Mouse (Mus musculus): Measurements from ENCODE around the gene Ppp2r3d. TPM values are rescaled to one million over a fixed set of nuclear protein-coding genes. Genes with fewer than 3 reads are reported as not detected.
"Not testable (repeated sequence)": the region's sequence is repeated elsewhere in the genome, so short reads cannot be mapped to it uniquely, and the experiment has no call there.

The Ppp2r3d gene
- total RNA-seq (2021), result 100 to 1,000 TPM in 1 of 2 experiments, 10 to 100 TPM in 1; 85.5 to 103 TPM

GRCm38 (mm10) chr9:124476096-124476902 is at the start of gene Ppp2r3d:
Gene Ppp2r3d, minus strand, starts transcription at chr9:124476898.
- DNase-seq (ENCODE audit: extremely low spot score in 1 of 2, low spot score in 1 of 2), result no peak

- not testable (repeated sequence) for DNase-seq (ENCODE audit: extremely low spot score in 1 of 2, low spot score in 1 of 2)
Observed at GRCm38 (mm10) chr9:124493693-124494092, 17.0 kb upstream of the Ppp2r3d start, which contains the start of gene Gm21836. Gene Gm21836, minus strand, starts transcription at chr9:124493793.

GRCm38 (mm10) chr9:124480361-124480980 is 3.8 kb upstream of the Ppp2r3d start:
- not testable (repeated sequence) for DNase-seq (ENCODE audit: extremely low spot score in 1 of 2, low spot score in 1 of 2)

GRCm38 (mm10) chr9:124478081-124478480 is 1.4 kb upstream of the Ppp2r3d start:
- no peak for DNase-seq (ENCODE audit: extremely low spot score in 1 of 2, low spot score in 1 of 2)

GRCm38 (mm10) chr9:124475689-124476088 is 1.0 kb downstream of the Ppp2r3d start:
- no peak for DNase-seq (ENCODE audit: extremely low spot score in 1 of 2, low spot score in 1 of 2)

- DNase-seq (ENCODE audit: extremely low spot score in 1 of 2, low spot score in 1 of 2), result no peak
Observed at GRCm38 (mm10) chr9:124456572-124456971, 20.1 kb downstream of the Ppp2r3d start.

GRCm38 (mm10) chr9:124442533-124442855 is 34.2 kb downstream of the Ppp2r3d start:
- DNase-seq (ENCODE audit: extremely low spot score in 1 of 2, low spot score in 1 of 2), result peak in 1 of 2 experiments; percentile 6

GRCm38 (mm10) chr9:124441681-124442532 is 34.8 kb downstream of the Ppp2r3d start:
- peak; percentile 3 to 13 for DNase-seq (ENCODE audit: extremely low spot score in 1 of 2, low spot score in 1 of 2)

- peak in 1 of 2 experiments; percentile 2 for DNase-seq (ENCODE audit: extremely low spot score in 1 of 2, low spot score in 1 of 2)
Observed at GRCm38 (mm10) chr9:124440724-124441045, 36.0 kb downstream of the Ppp2r3d start.

- peak; percentile 6 to 11 for DNase-seq (ENCODE audit: extremely low spot score in 1 of 2, low spot score in 1 of 2)
Observed at GRCm38 (mm10) chr9:124439848-124440723, 36.6 kb downstream of the Ppp2r3d start.

GRCm38 (mm10) chr9:124439403-124439847 is 37.3 kb downstream of the Ppp2r3d start:
- peak; percentile 3 to 6 for DNase-seq (ENCODE audit: extremely low spot score in 1 of 2, low spot score in 1 of 2)

- DNase-seq (ENCODE audit: extremely low spot score in 1 of 2, low spot score in 1 of 2), result peak; percentile 2 to 6
Observed at GRCm38 (mm10) chr9:124438686-124439346, 37.9 kb downstream of the Ppp2r3d start.

GRCm38 (mm10) chr9:124425411-124425885 is 51.2 kb downstream of the Ppp2r3d start:
- peak; percentile 93 to 98 for DNase-seq (ENCODE audit: extremely low spot score in 1 of 2, low spot score in 1 of 2)

GRCm38 (mm10) chr9:124424542-124425410 is 51.9 kb downstream of the Ppp2r3d start:
- DNase-seq (ENCODE audit: extremely low spot score in 1 of 2, low spot score in 1 of 2), result peak; percentile 98 to 99

GRCm38 (mm10) chr9:124424292-124424541 is 52.5 kb downstream of the Ppp2r3d start:
- peak in 1 of 2 experiments; percentile 84 for DNase-seq (ENCODE audit: extremely low spot score in 1 of 2, low spot score in 1 of 2)

GRCm38 (mm10) chr9:124423552-124424291 is 53.0 kb downstream of the Ppp2r3d start:
- peak; percentile 94 to 100 for DNase-seq (ENCODE audit: extremely low spot score in 1 of 2, low spot score in 1 of 2)

GRCm38 (mm10) chr9:124422900-124423551 is 53.7 kb downstream of the Ppp2r3d start:
- DNase-seq (ENCODE audit: extremely low spot score in 1 of 2, low spot score in 1 of 2), result peak; percentile 74 to 87

Data from layer of hippocampus, postnatal 25 days (tissue).